Mouse (Mus musculus) heart, postnatal 0 days (tissue): ENCODE data around the gene Samd13. TPM values are rescaled to one million over a fixed set of nuclear protein-coding genes. Genes with fewer than 3 reads are reported as not detected.

Experiments used
- ATAC-seq: fragments of 200-750 bp; cut with Nextera tagmentation; 2 replicates; pipeline ENCODE4 v1.8.0; 2017; ENCODE audit warnings: low read depth, moderate number of reproducible peaks, moderate library complexity; ENCODE audit not compliant: insufficient read depth
- DNase-seq: peaks from one replicate; pipeline ENCODE4 v3.0.0-alpha.2; 2016; ENCODE audit warnings: low spot score
- H3K27ac ChIP-seq: fragments of 300-500 bp; sonication (generic); 2 replicates; pipeline ENCODE4 v1.5.1; 2014; ENCODE audit warnings: low read depth, mild to moderate bottlenecking
- H3K27me3 ChIP-seq: fragments of 300-500 bp; sonication (generic); 2 replicates; pipeline ENCODE4 v1.6.1; 2014; ENCODE audit warnings: low read length, mixed read lengths; ENCODE audit not compliant: control insufficient read depth, insufficient read depth
- H3K36me3 ChIP-seq: fragments of 300-500 bp; sonication (generic); replicated peaks from 2 replicates; pipeline ENCODE4 v1.6.1; 2014; ENCODE audit warnings: low read length, mixed read lengths; ENCODE audit not compliant: control insufficient read depth, insufficient read depth
- H3K4me1 ChIP-seq: fragments of 300-500 bp; sonication (generic); 2 replicates; pipeline ENCODE4 v1.6.1; 2014; ENCODE audit warnings: antibody characterized with exemption; ENCODE audit not compliant: control insufficient read depth, insufficient read depth
- H3K4me2 ChIP-seq: fragments of 300-500 bp; sonication (generic); 2 replicates; pipeline ENCODE4 v1.6.1; 2014; ENCODE audit warnings: low read depth, mild to moderate bottlenecking, low read length, moderate library complexity
- H3K4me3 ChIP-seq: fragments of 300-500 bp; sonication (generic); 2 replicates; pipeline ENCODE4 v1.5.1; 2014; ENCODE audit warnings: low read depth, low read length
- H3K9ac ChIP-seq: fragments of 300-500 bp; sonication (generic); replicated peaks from 2 replicates; pipeline ENCODE4 v1.6.1; 2014; ENCODE audit warnings: low read depth, low read length, mixed read lengths
- H3K9me3 ChIP-seq: fragments of 300-500 bp; sonication (generic); replicated peaks from 2 replicates; pipeline ENCODE4 v1.6.1; 2016; ENCODE audit warnings: low read length; ENCODE audit not compliant: control insufficient read depth
- CTCF ChIP-seq: IDR thresholded peaks from 2 replicates; pipeline ENCODE4 v1.5.1; 2016; ENCODE audit warnings: antibody characterized with exemption, control low read depth, low read depth
- EP300 ChIP-seq: IDR thresholded peaks from 2 replicates; pipeline ENCODE4 v1.6.1; 2016; ENCODE audit warnings: antibody characterized with exemption, low read depth
- WGBS: fragments of 180-500 bp; shearing (Covaris S2); extraction: QIAGEN DNeasy Blood & Tissue Kit; methylation state at CpG from one replicate; pipeline ENCODE4 v1.1.7; 2014; 5-methylcytosine and 5-hydroxymethylcytosine counted together
- polyA plus RNA-seq: library from polyadenylated mRNA; unstranded; fragments of >200 nt; fragmentation: Nextera tagmentation; extraction: Ambion mirVana; gene quantifications from 2 replicates; pipeline ENCODE4 v1.2.1, GENCODE M21; 2015
- total RNA-seq: library from RNA; depleted of rRNA; stranded (reverse); fragments of >200 nt; gene quantifications from 2 replicates; pipeline ENCODE4 v1.2.3, GENCODE M21; 2014; ENCODE audit warnings: low replicate concordance

The Samd13 gene
- total and polyA plus RNA-seq, 2 experiments from 2014 or later: 0.42 to 1.8 TPM

DNA sequence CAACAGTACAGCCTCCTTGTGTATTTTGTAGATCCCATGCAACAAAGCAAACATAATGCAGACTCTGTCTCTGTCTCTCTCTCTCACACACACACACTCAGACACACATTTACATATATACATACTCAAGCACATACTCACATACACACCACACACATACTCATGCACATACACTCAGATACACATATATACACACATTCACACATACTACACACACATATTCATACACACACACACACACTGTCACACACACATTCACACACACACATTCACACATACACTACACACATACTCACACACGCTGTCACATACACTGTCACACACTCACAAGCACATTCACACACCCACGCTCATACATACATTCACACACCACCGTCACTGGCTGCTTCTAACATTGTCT, 82.9 kb downstream of the Samd13 start:
- no peaks in the 10 kb centered on the region for H3K9me3 ChIP-seq
- no peak overlapping the region for H3K9ac ChIP-seq
- no peak for TF ChIP-seq EP300
- TF ChIP-seq CTCF: no peak
- DNase-seq (no peak), ATAC-seq (no peak)
- WGBS: 83% methylated on average over 3 of the region's 3 CpGs
- no peak overlapping the region for H3K4me2 ChIP-seq
- H3K4me1 ChIP-seq: peaks cover 6% of the 10 kb centered on the region
- H3K4me3 ChIP-seq: no peak overlapping the region
- H3K27me3 ChIP-seq: no peaks in the 10 kb centered on the region
- no peak overlapping the region for H3K27ac ChIP-seq
- H3K36me3 ChIP-seq: no peaks in the 10 kb centered on the region

DNA sequence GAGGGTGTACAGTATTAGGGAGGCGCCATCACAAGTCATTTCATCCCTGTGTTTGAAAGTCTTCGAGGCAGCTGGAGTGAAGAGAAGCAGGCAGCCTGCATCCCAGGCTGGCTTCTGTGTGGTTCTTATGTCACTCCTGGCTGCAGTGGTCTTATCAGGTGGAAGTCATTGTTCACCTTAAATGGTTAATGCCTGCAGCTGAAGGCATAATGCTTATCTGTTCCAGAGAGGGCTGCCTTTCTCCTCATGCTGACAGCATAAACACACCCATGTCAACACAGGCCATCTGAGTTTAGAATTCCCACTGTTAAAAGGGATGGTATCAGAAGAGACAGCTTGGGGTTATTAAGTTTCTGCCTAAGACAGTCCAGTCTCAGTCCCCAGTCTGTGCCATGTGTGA, 84.2 kb downstream of the Samd13 start:
- no peak overlapping the region for H3K4me2 ChIP-seq
- no peaks in the 10 kb centered on the region for H3K27me3 ChIP-seq

DNA sequence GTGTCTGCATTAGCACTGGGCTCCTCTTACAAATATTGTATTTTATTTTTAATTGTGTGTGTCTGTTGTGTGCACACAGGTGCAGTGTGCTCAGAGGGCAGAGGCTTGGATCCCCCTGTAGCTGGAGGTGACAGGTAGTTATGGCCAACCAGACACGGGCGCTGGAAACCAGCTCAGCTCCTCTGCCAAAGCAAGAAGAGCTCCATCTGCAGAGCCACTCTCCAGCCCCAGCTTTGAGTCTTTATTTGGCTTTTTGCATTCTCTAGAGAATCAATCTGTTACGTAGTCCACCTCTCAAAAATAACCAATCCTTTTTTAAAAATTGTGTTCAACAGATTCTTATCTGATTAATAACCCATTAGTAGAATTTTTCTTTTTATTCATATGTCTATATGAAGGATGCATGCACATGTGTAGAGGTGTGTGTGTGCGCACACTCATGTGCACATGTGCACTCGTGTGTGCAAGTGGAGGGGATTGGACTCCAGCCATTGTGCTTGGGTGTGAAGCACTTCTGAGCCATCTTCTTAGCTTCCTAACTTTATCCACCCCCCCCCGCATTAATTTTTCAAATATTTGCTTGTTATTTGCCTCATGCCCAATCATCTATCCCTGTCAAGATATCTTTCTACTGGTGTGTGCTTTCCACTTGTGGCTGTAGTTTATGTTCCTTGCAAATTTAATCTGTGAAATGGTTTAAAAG, 86.0 kb downstream of the Samd13 start:
- WGBS: 87% methylated on average over 6 of the region's 6 CpGs

More for the DNA sequence above, 84.2 kb downstream of the Samd13 start:
- 33% methylated on average over 2 of the region's 2 CpGs for WGBS
- TF ChIP-seq CTCF (no peak), EP300 (no peak)
- Histone ChIP-seq H3K27ac (no peak overlapping the region), H3K36me3 (no peaks in the 10 kb centered on the region), H3K9me3 (no peaks in the 10 kb centered on the region), H3K4me3 (no peak overlapping the region), H3K9ac (no peak overlapping the region), H3K4me1 (peaks cover 6% of the 10 kb centered on the region)
- no peak for DNase-seq
- no peak for ATAC-seq

DNA sequence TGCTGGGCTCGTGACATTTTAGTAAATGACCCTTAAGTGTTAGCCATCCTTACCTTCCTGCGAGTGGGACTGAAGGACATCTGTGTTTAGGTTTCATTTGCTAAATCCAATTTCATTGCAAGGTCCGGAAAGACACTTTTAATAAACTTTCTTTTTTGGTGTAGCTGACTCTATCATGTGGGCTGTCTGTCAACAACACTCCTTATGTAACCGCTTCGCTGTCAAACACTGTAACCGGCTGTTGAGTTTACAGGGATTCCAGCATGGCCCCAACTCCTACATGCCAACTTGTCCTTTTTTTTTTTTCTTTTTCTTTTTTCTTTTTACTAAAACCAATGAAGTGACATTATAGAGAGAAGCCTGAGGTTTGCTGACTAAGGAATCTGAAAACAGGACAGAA, 87.0 kb downstream of the Samd13 start:
- DNase-seq (no peak), ATAC-seq (no peak)
- TF ChIP-seq CTCF: no peak
- no peak for TF ChIP-seq EP300
- Histone ChIP-seq H3K9ac (no peak overlapping the region), H3K9me3 (no peaks in the 10 kb centered on the region), H3K4me3 (no peak overlapping the region), H3K27ac (no peak overlapping the region), H3K4me2 (no peak overlapping the region), H3K27me3 (no peaks in the 10 kb centered on the region), H3K36me3 (no peaks in the 10 kb centered on the region), H3K4me1 (peaks cover 6% of the 10 kb centered on the region)
- 72% methylated on average over 6 of the region's 6 CpGs for WGBS

More for the DNA sequence above, 86.0 kb downstream of the Samd13 start:
- no peaks in the 10 kb centered on the region for H3K36me3 ChIP-seq
- no peak for TF ChIP-seq CTCF
- no peak for TF ChIP-seq EP300
- DNase-seq: no peak
- H3K27ac ChIP-seq: no peak overlapping the region
- ATAC-seq: no peak
- no peak overlapping the region for H3K4me2 ChIP-seq
- no peaks in the 10 kb centered on the region for H3K27me3 ChIP-seq
- no peak overlapping the region for H3K4me3 ChIP-seq
- peaks cover 6% of the 10 kb centered on the region for H3K4me1 ChIP-seq
- no peaks in the 10 kb centered on the region for H3K9me3 ChIP-seq
- H3K9ac ChIP-seq: no peak overlapping the region

DNA sequence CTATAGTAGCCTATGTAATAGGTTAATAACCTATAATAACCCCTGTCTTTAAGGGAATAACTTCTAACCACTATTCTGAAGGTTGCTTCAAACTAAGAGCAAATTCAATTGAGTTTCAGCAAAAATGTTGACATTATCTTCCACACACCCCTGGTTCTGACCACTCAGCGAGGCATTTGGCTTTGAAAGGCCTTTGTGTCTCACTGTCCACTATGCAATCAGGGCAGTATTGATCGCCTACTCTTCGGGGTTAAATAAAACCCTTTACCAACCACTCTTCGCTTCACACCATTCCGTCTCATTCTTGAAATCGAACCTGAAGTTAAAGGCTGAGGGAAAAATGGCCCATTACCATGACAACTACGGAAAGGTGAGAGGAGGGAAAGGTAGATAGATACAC, 88.5 kb downstream of the Samd13 start:
- Histone ChIP-seq H3K4me1 (peaks cover 6% of the 10 kb centered on the region), H3K36me3 (no peaks in the 10 kb centered on the region), H3K27ac (no peak overlapping the region), H3K27me3 (no peaks in the 10 kb centered on the region), H3K4me2 (no peak overlapping the region), H3K9me3 (no peaks in the 10 kb centered on the region), H3K4me3 (no peak overlapping the region), H3K9ac (no peak overlapping the region)
- DNase-seq (no peak), ATAC-seq (no peak)
- WGBS: 88% methylated on average over 7 of the region's 7 CpGs
- TF ChIP-seq EP300 (no peak), CTCF (no peak)

DNA sequence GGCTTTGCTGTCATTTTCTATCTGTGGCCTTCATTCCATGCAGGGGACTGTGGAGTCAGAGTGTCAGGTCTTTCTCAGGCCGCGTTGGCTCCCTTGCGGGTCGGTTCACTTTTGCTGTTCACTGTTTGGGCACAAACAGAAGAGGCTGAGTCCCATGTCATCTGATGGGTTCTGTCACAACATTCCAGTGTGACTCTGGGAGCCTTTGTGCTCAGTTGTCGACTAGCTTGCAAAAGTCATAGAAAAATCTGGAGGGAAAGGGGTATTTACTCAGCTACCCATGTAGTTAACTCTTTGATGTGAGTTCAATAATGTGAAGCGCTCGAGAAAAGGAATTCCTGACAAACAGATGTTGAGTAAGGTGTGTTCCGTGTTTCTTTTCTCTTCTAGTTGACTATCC, 89.0 kb downstream of the Samd13 start:
- H3K9ac ChIP-seq: no peak overlapping the region
- 84% methylated on average over 8 of the region's 8 CpGs for WGBS
- TF ChIP-seq CTCF (no peak), EP300 (no peak)
- H3K27ac ChIP-seq: no peak overlapping the region
- H3K4me1 ChIP-seq: peaks cover 6% of the 10 kb centered on the region
- H3K9me3 ChIP-seq: no peaks in the 10 kb centered on the region
- no peak for ATAC-seq
- no peak overlapping the region for H3K4me3 ChIP-seq
- DNase-seq: no peak
- no peak overlapping the region for H3K4me2 ChIP-seq
- H3K27me3 ChIP-seq: no peaks in the 10 kb centered on the region
- H3K36me3 ChIP-seq: no peaks in the 10 kb centered on the region
